Mouse (Mus musculus) stomach, embryonic 15.5 days (tissue): Measurements from ENCODE around the gene Kmt5c. TPM values are rescaled to one million over a fixed set of nuclear protein-coding genes. Genes with fewer than 3 reads are reported as not detected.

Experiments
- ATAC-seq: fragments of 200-750 bp; cut with Nextera tagmentation; 2 replicates; pipeline ENCODE4 v1.8.0; 2017; ENCODE audit warnings: low read depth, moderate number of reproducible peaks, moderate TSS enrichment; ENCODE audit not compliant: insufficient read depth, low FRiP score
- H3K27ac ChIP-seq: fragments of 300-500 bp; sonication (generic); 2 replicates; pipeline ENCODE4 v1.5.1; 2015; ENCODE audit warnings: mild to moderate bottlenecking, inconsistent platforms
- H3K27me3 ChIP-seq: fragments of 300-500 bp; sonication (generic); replicated peaks from 2 replicates; pipeline ENCODE4 v1.6.1; 2015; ENCODE audit warnings: inconsistent platforms
- H3K36me3 ChIP-seq: fragments of 300-500 bp; sonication (generic); 2 replicates; pipeline ENCODE4 v1.6.1; 2015; ENCODE audit warnings: inconsistent platforms
- H3K4me1 ChIP-seq: fragments of 300-500 bp; sonication (generic); 2 replicates; pipeline ENCODE4 v1.6.1; 2015; ENCODE audit warnings: inconsistent platforms
- H3K4me2 ChIP-seq: fragments of 300-500 bp; sonication (generic); 2 replicates; pipeline ENCODE4 v1.6.1; 2015; ENCODE audit warnings: mild to moderate bottlenecking, inconsistent platforms
- H3K4me3 ChIP-seq: fragments of 300-500 bp; sonication (generic); replicated peaks from 2 replicates; pipeline ENCODE4 v1.5.1; 2015; ENCODE audit warnings: inconsistent platforms
- H3K9ac ChIP-seq: fragments of 300-500 bp; sonication (generic); 2 replicates; pipeline ENCODE4 v1.6.1; 2015; ENCODE audit warnings: inconsistent platforms
- H3K9me3 ChIP-seq: fragments of 300-500 bp; sonication (generic); 2 replicates; pipeline ENCODE4 v1.6.1; 2016; ENCODE audit warnings: inconsistent platforms
- WGBS: fragments of 180-500 bp; shearing (Covaris S2); methylation state at CpG from one replicate; pipeline ENCODE4 v1.1.7; 2015; 5-methylcytosine and 5-hydroxymethylcytosine counted together
- polyA plus RNA-seq: library from polyadenylated mRNA; unstranded; fragments of >200 nt; fragmentation: Nextera tagmentation; extraction: Ambion mirVana; gene quantifications from 2 replicates; pipeline ENCODE4 v1.2.1, GENCODE M21; 2015

Gene Kmt5c
- polyA plus RNA-seq, 1 experiment from 2014 or later = 57.2 TPM

GRCm38 (mm10) chr7:4794631-4795168 lies 54.8 kb downstream of the Kmt5c start:
- H3K36me3 ChIP-seq = peaks cover 27% of the 10 kb centered on the region
- WGBS = 69% methylated on average over 3 of the region's 3 CpGs
- H3K9me3 ChIP-seq = no peaks in the 10 kb centered on the region
- peak overlapping the region; percentile 71 for H3K4me2 ChIP-seq
- no peak overlapping the region for H3K27ac ChIP-seq
- H3K4me1 ChIP-seq = peaks cover 13% of the 10 kb centered on the region; the same call in 1 of the 2 replicates
- no peak overlapping the region for H3K9ac ChIP-seq
- H3K4me3 ChIP-seq = no peak overlapping the region
- ATAC-seq = no peak
- no peaks in the 10 kb centered on the region for H3K27me3 ChIP-seq

DNA sequence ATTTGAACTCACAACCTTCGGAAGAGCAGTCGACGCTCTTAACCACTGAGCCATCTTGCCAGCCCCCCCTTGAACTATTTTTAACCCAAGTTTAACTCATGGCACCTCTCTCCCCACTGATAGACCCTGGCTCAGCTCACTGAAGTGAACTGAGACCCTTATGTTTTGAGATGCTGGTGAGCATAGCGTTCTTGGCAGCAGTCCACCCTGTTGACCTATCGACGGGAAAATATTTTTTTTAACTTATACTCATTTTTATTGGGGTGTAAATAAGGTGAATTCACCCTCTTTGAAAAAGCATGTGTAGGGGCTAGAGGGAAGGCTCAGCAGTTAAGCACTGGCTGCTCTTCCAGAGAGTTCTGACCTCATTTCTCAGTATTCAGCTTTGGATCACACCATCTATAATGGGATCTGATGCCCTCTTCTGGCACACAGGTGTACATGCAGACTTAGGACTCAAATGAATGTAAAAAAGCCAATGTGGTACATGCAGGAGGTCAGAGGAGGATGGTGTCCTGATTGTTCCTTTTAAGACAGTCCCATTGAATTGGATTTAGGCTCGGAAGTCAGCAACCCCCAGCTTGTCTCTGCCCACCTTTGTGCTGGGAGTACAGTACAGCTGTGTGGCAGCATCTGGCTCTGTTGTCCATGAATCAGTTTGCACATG lies 56.0 kb downstream of the Kmt5c start:
- Histone ChIP-seq H3K4me3 (no peak overlapping the region), H3K9me3 (no peaks in the 10 kb centered on the region), H3K27ac (no peak overlapping the region), H3K9ac (no peak overlapping the region), H3K36me3 (peaks cover 27% of the 10 kb centered on the region), H3K4me1 (peaks cover 13% of the 10 kb centered on the region; the same call in 1 of the 2 replicates), H3K4me2 (no peak overlapping the region), H3K27me3 (no peaks in the 10 kb centered on the region)
- WGBS = 72% methylated on average over 7 of the region's 7 CpGs
- ATAC-seq = no peak

Other genes starting within 250 kb of the Kmt5c start
- gene Ppp1r12c, start 238.4 kb upstream of the Kmt5c start, polyA plus RNA-seq = 51.7 and 53.6 TPM in 2 replicates
- 25.5 and 33.1 TPM in 2 replicates for gene Tnnt1, start 223.7 kb upstream of the Kmt5c start, polyA plus RNA-seq
- 5.4 and 6.4 TPM in 2 replicates for gene Tnni3, start 215.9 kb upstream of the Kmt5c start, polyA plus RNA-seq
- 1.3 and 1.7 TPM in 2 replicates for gene Dnaaf3, start 207.7 kb upstream of the Kmt5c start, polyA plus RNA-seq
- gene Syt5, start 192.6 kb upstream of the Kmt5c start, polyA plus RNA-seq = 7.4 and 7.9 TPM in 2 replicates
- gene Ptprh, start 136.1 kb upstream of the Kmt5c start, polyA plus RNA-seq = 0.80 and 0.89 TPM in 2 replicates
- gene Tmem86b, start 108.7 kb upstream of the Kmt5c start, polyA plus RNA-seq = 2.4 and 4.8 TPM in 2 replicates
- 8.5 and 9.0 TPM in 2 replicates for gene Ppp6r1, start 81.1 kb upstream of the Kmt5c start, polyA plus RNA-seq
- 83.5 and 94.5 TPM in 2 replicates for gene Hspbp1, start 55.0 kb upstream of the Kmt5c start, polyA plus RNA-seq
- gene Brsk1, start 49.5 kb upstream of the Kmt5c start, polyA plus RNA-seq = 0.94 and 1.3 TPM in 2 replicates
- gene Tmem150b, start 14.9 kb upstream of the Kmt5c start, polyA plus RNA-seq = 0.85 and 0.88 TPM in 2 replicates
- gene Cox6b2, start 13.0 kb downstream of the Kmt5c start, polyA plus RNA-seq = 66.3 and 70.7 TPM in 2 replicates
- not detected in 2 replicates for gene Fam71e2, start 31.2 kb downstream of the Kmt5c start, polyA plus RNA-seq
- 0.13 and 0.22 TPM in 2 replicates for gene Il11, start 42.7 kb downstream of the Kmt5c start, polyA plus RNA-seq
- gene Tmem190, start 42.8 kb downstream of the Kmt5c start, polyA plus RNA-seq = 1.2 and 1.4 TPM in 2 replicates
- 35.4 and 36.4 TPM in 2 replicates for gene Tmem238, start 49.5 kb downstream of the Kmt5c start, polyA plus RNA-seq
- gene Rpl28, start 52.8 kb downstream of the Kmt5c start, polyA plus RNA-seq = 309 and 356 TPM in 2 replicates
- 306 and 315 TPM in 2 replicates for gene Ube2s, start 72.5 kb downstream of the Kmt5c start, polyA plus RNA-seq
- gene Shisa7, start 104.6 kb downstream of the Kmt5c start, polyA plus RNA-seq = 0.36 and 0.44 TPM in 2 replicates
- 12.9 and 14.4 TPM in 2 replicates for gene Isoc2b, start 130.1 kb downstream of the Kmt5c start, polyA plus RNA-seq
- gene Isoc2a, start 137.0 kb downstream of the Kmt5c start, polyA plus RNA-seq = 1.1 and 1.3 TPM in 2 replicates
- not detected in 2 replicates for gene Gm36210, start 166.4 kb downstream of the Kmt5c start, polyA plus RNA-seq
- 3.3 TPM in 2 replicates for gene Zfp628, start 175.1 kb downstream of the Kmt5c start, polyA plus RNA-seq
- 4.3 and 4.5 TPM in 2 replicates for gene Nat14, start 181.9 kb downstream of the Kmt5c start, polyA plus RNA-seq
- 2.1 and 3.5 TPM in 2 replicates for gene Ssc5d, start 185.7 kb downstream of the Kmt5c start, polyA plus RNA-seq
- gene Sbk2, start 224.3 kb downstream of the Kmt5c start, polyA plus RNA-seq = 0.22 and 0.30 TPM in 2 replicates
- gene Sbk3, start 231.1 kb downstream of the Kmt5c start, polyA plus RNA-seq = not detected in 2 replicates